Mouse (Mus musculus): ENCODE measurements around the gene Kirrel2. TPM values are rescaled to one million over a fixed set of nuclear protein-coding genes. Genes with fewer than 3 reads are reported as not detected.

The Kirrel2 gene
- polyA plus RNA-seq, 1 experiment from 2014 or later, result 1.3 TPM

DNA sequence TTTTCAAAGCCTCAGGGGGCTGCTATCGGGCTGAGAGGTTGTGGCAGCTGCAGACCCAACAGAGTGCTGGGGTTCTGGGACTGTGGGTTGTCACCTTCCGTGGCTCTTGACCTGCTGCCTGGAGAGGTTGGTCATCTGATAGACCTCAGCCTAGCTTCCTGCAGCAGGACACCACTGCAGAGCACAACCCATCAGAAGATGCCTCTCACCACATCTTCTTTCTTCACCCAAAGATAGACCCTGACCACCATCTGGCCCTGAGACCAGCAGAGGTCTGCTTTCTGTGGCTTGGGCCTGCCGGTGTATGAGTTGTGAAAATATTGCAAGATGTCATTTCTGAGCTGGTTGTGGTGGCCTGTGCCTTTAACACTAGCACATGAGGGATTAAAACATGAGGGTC is 46.5 kb downstream of the Kirrel2 start:
- no peak overlapping the region for H3K9ac ChIP-seq
- no peak overlapping the region for H3K4me2 ChIP-seq (replicated peaks)
- no peak overlapping the region for H3K27ac ChIP-seq (replicated peaks)
- no peaks in the 10 kb centered on the region for H3K4me1 ChIP-seq
- H3K9me3 ChIP-seq (replicated peaks), result no peaks in the 10 kb centered on the region
- 76% methylated on average over 3 of the region's 3 CpGs for WGBS
- no peaks in the 10 kb centered on the region for H3K36me3 ChIP-seq
- no peaks in the 10 kb centered on the region for H3K27me3 ChIP-seq
- H3K4me3 ChIP-seq (replicated peaks), result no peak overlapping the region
- no peak for ATAC-seq (ENCODE audit: insufficient number of reproducible peaks, low FRiP score, low TSS enrichment, low read depth)

DNA sequence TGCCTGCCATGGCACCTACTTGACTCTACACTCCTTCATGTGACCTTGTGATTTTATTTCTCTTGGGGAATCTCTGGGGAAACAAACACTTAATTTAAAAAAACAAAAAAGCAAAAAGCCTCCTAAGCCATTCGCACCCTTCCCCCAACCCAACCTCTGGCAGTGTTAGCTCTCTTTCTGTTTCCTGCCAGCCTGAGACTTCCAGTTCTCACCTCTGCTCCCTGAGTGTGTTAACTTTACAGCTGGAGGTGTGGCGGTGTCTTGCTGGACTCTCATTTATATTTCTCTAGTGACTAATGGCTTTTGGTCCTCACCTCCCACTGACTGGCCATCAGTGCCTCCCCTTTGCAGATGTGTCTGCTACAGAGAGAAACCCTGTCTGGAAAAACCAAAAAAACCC is 47.7 kb downstream of the Kirrel2 start:
- Histone ChIP-seq H3K27me3 (no peaks in the 10 kb centered on the region), H3K4me2 (replicated peaks) (no peak overlapping the region), H3K27ac (replicated peaks) (no peak overlapping the region), H3K9ac (no peak overlapping the region), H3K9me3 (replicated peaks) (no peaks in the 10 kb centered on the region), H3K4me3 (replicated peaks) (no peak overlapping the region), H3K36me3 (no peaks in the 10 kb centered on the region), H3K4me1 (no peaks in the 10 kb centered on the region)
- 84% methylated on average over 2 of the region's 2 CpGs for WGBS
- ATAC-seq (ENCODE audit: insufficient number of reproducible peaks, low FRiP score, low TSS enrichment, low read depth), result no peak

DNA sequence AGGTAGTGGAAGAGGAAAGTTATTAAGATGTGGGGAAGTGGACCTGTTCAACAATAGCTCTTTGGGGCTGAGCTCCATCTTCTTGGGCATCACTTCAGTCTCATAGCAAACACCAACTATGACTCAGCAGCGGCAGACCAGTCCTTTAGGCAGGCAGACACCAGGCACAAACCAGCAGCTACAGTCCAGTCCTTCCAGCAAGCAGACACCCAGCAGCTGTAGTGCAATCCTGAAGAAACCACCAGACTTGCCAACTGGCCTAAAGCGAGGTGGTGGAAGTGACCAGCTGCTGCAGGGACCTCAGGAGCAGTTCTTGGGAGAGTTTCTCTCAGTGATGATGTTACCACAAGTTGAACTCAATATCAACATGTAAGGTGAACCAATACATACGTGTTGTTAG is 48.9 kb downstream of the Kirrel2 start:
- Histone ChIP-seq H3K27me3 (no peaks in the 10 kb centered on the region), H3K36me3 (no peaks in the 10 kb centered on the region), H3K27ac (replicated peaks) (no peak overlapping the region), H3K9me3 (replicated peaks) (no peaks in the 10 kb centered on the region), H3K4me2 (replicated peaks) (no peak overlapping the region), H3K4me3 (replicated peaks) (no peak overlapping the region), H3K4me1 (no peaks in the 10 kb centered on the region), H3K9ac (no peak overlapping the region)
- ATAC-seq (ENCODE audit: insufficient number of reproducible peaks, low FRiP score, low TSS enrichment, low read depth), result no peak
- 71% methylated on average over 3 of the region's 3 CpGs for WGBS

DNA sequence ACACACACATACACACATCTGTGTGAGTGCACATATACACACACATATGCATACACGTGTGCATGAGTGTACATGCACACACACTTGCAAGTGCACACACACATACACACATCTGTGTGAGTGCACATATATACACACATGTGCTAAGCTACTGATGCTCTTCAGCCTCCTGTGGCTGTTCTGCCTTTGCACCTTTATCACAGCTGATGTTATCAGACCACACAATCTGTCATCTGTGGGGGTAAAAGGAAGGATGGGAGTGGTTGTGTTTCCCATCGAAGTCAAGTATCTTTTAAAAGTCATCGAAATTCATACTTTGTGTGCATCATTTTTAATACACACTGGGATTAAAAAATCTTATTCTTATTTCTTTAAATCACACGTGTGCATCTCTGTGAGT is 55.1 kb downstream of the Kirrel2 start:
- Histone ChIP-seq H3K27ac (replicated peaks) (no peak overlapping the region), H3K9ac (no peak overlapping the region), H3K36me3 (no peaks in the 10 kb centered on the region), H3K4me2 (replicated peaks) (no peak overlapping the region), H3K4me3 (replicated peaks) (no peak overlapping the region), H3K27me3 (no peaks in the 10 kb centered on the region), H3K9me3 (replicated peaks) (no peaks in the 10 kb centered on the region), H3K4me1 (no peaks in the 10 kb centered on the region)
- no peak for ATAC-seq (ENCODE audit: insufficient number of reproducible peaks, low FRiP score, low TSS enrichment, low read depth)
- 71% methylated on average over 4 of the region's 4 CpGs for WGBS

DNA sequence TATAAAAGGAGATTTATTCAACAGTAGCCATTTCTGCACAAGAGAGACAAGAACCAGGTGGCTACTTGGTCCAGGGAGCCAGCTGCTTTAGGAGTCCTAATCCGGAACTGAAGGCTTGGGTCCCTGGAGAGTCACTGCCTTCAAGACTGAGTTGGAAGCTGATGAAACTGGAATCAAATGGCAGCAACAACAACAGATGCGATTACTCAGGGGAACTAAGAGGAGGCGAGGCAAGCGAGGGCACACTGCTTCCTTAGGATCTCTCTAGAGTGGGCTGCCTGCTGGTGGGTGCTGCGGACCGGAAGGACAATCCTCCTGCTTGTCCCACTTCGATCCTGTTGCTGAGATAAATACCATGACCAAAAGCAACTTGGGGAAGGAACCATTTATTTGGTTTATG is 57.8 kb downstream of the Kirrel2 start:
- Histone ChIP-seq H3K36me3 (no peaks in the 10 kb centered on the region), H3K27me3 (no peaks in the 10 kb centered on the region), H3K4me3 (replicated peaks) (no peak overlapping the region), H3K9ac (no peak overlapping the region), H3K9me3 (replicated peaks) (no peaks in the 10 kb centered on the region), H3K4me1 (no peaks in the 10 kb centered on the region), H3K27ac (replicated peaks) (no peak overlapping the region), H3K4me2 (replicated peaks) (no peak overlapping the region)
- ATAC-seq (ENCODE audit: insufficient number of reproducible peaks, low FRiP score, low TSS enrichment, low read depth), result no peak
- 42% methylated on average over 7 of the region's 7 CpGs for WGBS

Other genes starting within 250 kb of the Kirrel2 start
- 155 and 160 TPM in 2 replicates for gene Polr2i, start 225.7 kb downstream of the Kirrel2 start, polyA plus RNA-seq (2015; fragmentation: Nextera tagmentation; extraction: Ambion mirVana)
- 172 and 177 TPM in 2 replicates for gene Tbcb, start 225.4 kb downstream of the Kirrel2 start, polyA plus RNA-seq (2015; fragmentation: Nextera tagmentation; extraction: Ambion mirVana)
- gene Ovol3, start 222.0 kb downstream of the Kirrel2 start, polyA plus RNA-seq (2015; fragmentation: Nextera tagmentation; extraction: Ambion mirVana), result 0.31 and 0.39 TPM in 2 replicates
- gene Thap8, start 177.6 kb downstream of the Kirrel2 start, polyA plus RNA-seq (2015; fragmentation: Nextera tagmentation; extraction: Ambion mirVana), result 0.34 and 0.49 TPM in 2 replicates
- 6.7 and 8.6 TPM in 2 replicates for gene Wdr62, start 177.3 kb downstream of the Kirrel2 start, polyA plus RNA-seq (2015; fragmentation: Nextera tagmentation; extraction: Ambion mirVana)
- gene Clip3, start 166.0 kb downstream of the Kirrel2 start, polyA plus RNA-seq (2015; fragmentation: Nextera tagmentation; extraction: Ambion mirVana), result 36.3 and 47.3 TPM in 2 replicates
- gene Alkbh6, start 149.0 kb downstream of the Kirrel2 start, polyA plus RNA-seq (2015; fragmentation: Nextera tagmentation; extraction: Ambion mirVana), result 84.9 and 92.8 TPM in 2 replicates
- gene Syne4, start 142.9 kb downstream of the Kirrel2 start, polyA plus RNA-seq (2015; fragmentation: Nextera tagmentation; extraction: Ambion mirVana), result 30.5 and 36.9 TPM in 2 replicates
- gene E130208F15Rik, start 135.9 kb downstream of the Kirrel2 start, polyA plus RNA-seq (2015; fragmentation: Nextera tagmentation; extraction: Ambion mirVana), result 0.60 and 1.9 TPM in 2 replicates
- 17.9 and 18.8 TPM in 2 replicates for gene Sdhaf1, start 133.8 kb downstream of the Kirrel2 start, polyA plus RNA-seq (2015; fragmentation: Nextera tagmentation; extraction: Ambion mirVana)
- 5.7 and 6.6 TPM in 2 replicates for gene Lrfn3, start 94.9 kb downstream of the Kirrel2 start, polyA plus RNA-seq (2015; fragmentation: Nextera tagmentation; extraction: Ambion mirVana)
- 95.4 and 103 TPM in 2 replicates for gene Tyrobp, start 43.9 kb downstream of the Kirrel2 start, polyA plus RNA-seq (2015; fragmentation: Nextera tagmentation; extraction: Ambion mirVana)
- 2.2 and 2.4 TPM in 2 replicates for gene Hcst, start 37.8 kb downstream of the Kirrel2 start, polyA plus RNA-seq (2015; fragmentation: Nextera tagmentation; extraction: Ambion mirVana)
- 1.7 and 1.8 TPM in 2 replicates for gene Nfkbid, start 36.0 kb downstream of the Kirrel2 start, polyA plus RNA-seq (2015; fragmentation: Nextera tagmentation; extraction: Ambion mirVana)
- 52.0 and 61.3 TPM in 2 replicates for gene Aplp1, start 12.2 kb downstream of the Kirrel2 start, polyA plus RNA-seq (2015; fragmentation: Nextera tagmentation; extraction: Ambion mirVana)
- 0.17 TPM in 2 replicates for gene Nphs1, start 625 bp upstream of the Kirrel2 start, polyA plus RNA-seq (2015; fragmentation: Nextera tagmentation; extraction: Ambion mirVana)
- gene Prodh2, start 35.9 kb upstream of the Kirrel2 start, polyA plus RNA-seq (2015; fragmentation: Nextera tagmentation; extraction: Ambion mirVana), result not detected in 2 replicates
- 12.2 and 16.2 TPM in 2 replicates for gene Arhgap33, start 77.4 kb upstream of the Kirrel2 start, polyA plus RNA-seq (2015; fragmentation: Nextera tagmentation; extraction: Ambion mirVana)
- 19.9 and 22.2 TPM in 2 replicates for gene Hspb6, start 94.5 kb upstream of the Kirrel2 start, polyA plus RNA-seq (2015; fragmentation: Nextera tagmentation; extraction: Ambion mirVana)
- 11.6 and 17.6 TPM in 2 replicates for gene Proser3, start 94.6 kb upstream of the Kirrel2 start, polyA plus RNA-seq (2015; fragmentation: Nextera tagmentation; extraction: Ambion mirVana)
- 45.6 and 46.8 TPM in 2 replicates for gene Lin37, start 102.1 kb upstream of the Kirrel2 start, polyA plus RNA-seq (2015; fragmentation: Nextera tagmentation; extraction: Ambion mirVana)
- 83.7 and 86.6 TPM in 2 replicates for gene U2af1l4, start 105.6 kb upstream of the Kirrel2 start, polyA plus RNA-seq (2015; fragmentation: Nextera tagmentation; extraction: Ambion mirVana)
- 11.0 and 15.0 TPM in 2 replicates for gene Gm49396, start 105.7 kb upstream of the Kirrel2 start, polyA plus RNA-seq (2015; fragmentation: Nextera tagmentation; extraction: Ambion mirVana)
- gene Psenen, start 105.9 kb upstream of the Kirrel2 start, polyA plus RNA-seq (2015; fragmentation: Nextera tagmentation; extraction: Ambion mirVana), result 136 and 140 TPM in 2 replicates
- gene Igflr1, start 107.7 kb upstream of the Kirrel2 start, polyA plus RNA-seq (2015; fragmentation: Nextera tagmentation; extraction: Ambion mirVana), result 5.3 and 6.1 TPM in 2 replicates
- gene Kmt2b, start 131.0 kb upstream of the Kirrel2 start, polyA plus RNA-seq (2015; fragmentation: Nextera tagmentation; extraction: Ambion mirVana), result 10.8 and 11.6 TPM in 2 replicates
- gene Zbtb32, start 141.2 kb upstream of the Kirrel2 start, polyA plus RNA-seq (2015; fragmentation: Nextera tagmentation; extraction: Ambion mirVana), result 1.5 and 1.8 TPM in 2 replicates
- gene Upk1a, start 155.2 kb upstream of the Kirrel2 start, polyA plus RNA-seq (2015; fragmentation: Nextera tagmentation; extraction: Ambion mirVana), result 0.54 and 0.75 TPM in 2 replicates
- gene Cox6b1, start 168.5 kb upstream of the Kirrel2 start, polyA plus RNA-seq (2015; fragmentation: Nextera tagmentation; extraction: Ambion mirVana), result 848 and 867 TPM in 2 replicates
- not detected in 2 replicates for gene Etv2, start 178.2 kb upstream of the Kirrel2 start, polyA plus RNA-seq (2015; fragmentation: Nextera tagmentation; extraction: Ambion mirVana)
- gene Rbm42, start 192.6 kb upstream of the Kirrel2 start, polyA plus RNA-seq (2015; fragmentation: Nextera tagmentation; extraction: Ambion mirVana), result 126 and 129 TPM in 2 replicates
- gene Haus5, start 207.3 kb upstream of the Kirrel2 start, polyA plus RNA-seq (2015; fragmentation: Nextera tagmentation; extraction: Ambion mirVana), result 37.8 and 41.2 TPM in 2 replicates
- gene Pmis2, start 213.9 kb upstream of the Kirrel2 start, polyA plus RNA-seq (2015; fragmentation: Nextera tagmentation; extraction: Ambion mirVana), result not detected in 2 replicates
- gene 2200002J24Rik, start 241.2 kb upstream of the Kirrel2 start, polyA plus RNA-seq (2015; fragmentation: Nextera tagmentation; extraction: Ambion mirVana), result 0.41 and 0.64 TPM in 2 replicates